Comparison of ENCODE assay signal across 9 mouse cellular contexts in genomic region chr16:18250231-18250630, GRCm38 (mm10). TPM values are rescaled to one million over a fixed set of nuclear protein-coding genes. Genes with fewer than 3 reads are reported as not detected.
DNase-seq lines count a peak whose midpoint lies in the region; ATAC-seq lines count a peak whose summit lies in the region.
"Had no signal": no experiment of that assay in that cellular context is flagged by ENCODE, and none has a peak within 500 bp of the region (broad histone marks: within the 10 kb centered on the region; RNA-seq: fewer than 3 reads in every experiment).

No protein-coding gene starts in this region.

- no peak for DNase-seq in lung, postnatal 10 days
- peak; percentile 54 for DNase-seq in forebrain, embryonic 11.5 days (ENCODE audit: low spot score)
- no peak for DNase-seq in cerebellum, postnatal 36 days
- DNase-seq in right cerebral cortex, adult 2 months (ENCODE audit: low spot score in 2 of 2): no peak
- no peak for DNase-seq in embryo, embryonic 10 days (ENCODE audit: low spot score)

- H3K9ac ChIP-seq in lung, embryonic 16.5 days (ENCODE audit: low read length): peak overlapping the region; percentile 93
- peak overlapping the region; percentile 74 for H3K9ac ChIP-seq in forebrain, embryonic 11.5 days (ENCODE audit: low read length)
- peak overlapping the region; percentile 94 for H3K9ac ChIP-seq in limb, embryonic 13.5 days
- peak overlapping the region; percentile 90; the same call in 1 of the 2 replicates for H3K9ac ChIP-seq in stomach, embryonic 14.5 days (replicated peaks; ENCODE audit: low read depth, low read length)

- no peaks in the 10 kb centered on the region for H3K9me3 ChIP-seq in lung, embryonic 16.5 days (ENCODE audit: control insufficient read depth, low read length)
- no peaks in the 10 kb centered on the region for H3K9me3 ChIP-seq in forebrain, embryonic 11.5 days (ENCODE audit: control insufficient read depth, low read length)
- no peaks in the 10 kb centered on the region for H3K9me3 ChIP-seq in limb, embryonic 13.5 days
- H3K9me3 ChIP-seq in stomach, embryonic 14.5 days (ENCODE audit: control insufficient read depth, low read depth, low read length): no peaks in the 10 kb centered on the region

- peaks cover 22% of the 10 kb centered on the region for H3K4me1 ChIP-seq in lung, embryonic 16.5 days (replicated peaks; ENCODE audit: control insufficient read depth, insufficient read depth, low read length)
- H3K4me1 ChIP-seq in forebrain, embryonic 11.5 days (replicated peaks; ENCODE audit: control insufficient read depth, insufficient read depth, low read length): peaks cover 16% of the 10 kb centered on the region
- H3K4me1 ChIP-seq in limb, embryonic 13.5 days: peaks cover 43% of the 10 kb centered on the region
- H3K4me1 ChIP-seq in stomach, embryonic 14.5 days (ENCODE audit: control insufficient read depth, insufficient read depth, low read length): peaks cover 27% of the 10 kb centered on the region

- no peak for ATAC-seq in lung, embryonic 16.5 days (ENCODE audit: low read depth)
- ATAC-seq in forebrain, embryonic 11.5 days (replicated peaks; ENCODE audit: low FRiP score): no peak
- ATAC-seq in limb, embryonic 13.5 days (ENCODE audit: low FRiP score, low read depth): no peak
- ATAC-seq in stomach, embryonic 14.5 days (ENCODE audit: insufficient number of reproducible peaks, insufficient read depth, low FRiP score, low read depth): no peak

- H3K36me3 ChIP-seq in lung, embryonic 16.5 days (ENCODE audit: control insufficient read depth, insufficient read depth, low read length): peaks cover 39% of the 10 kb centered on the region
- peaks cover 17% of the 10 kb centered on the region for H3K36me3 ChIP-seq in forebrain, embryonic 11.5 days (ENCODE audit: control insufficient read depth, insufficient read depth, low read length)
- H3K36me3 ChIP-seq in limb, embryonic 13.5 days: peaks cover 63% of the 10 kb centered on the region
- H3K36me3 ChIP-seq in stomach, embryonic 14.5 days (ENCODE audit: control insufficient read depth, insufficient read depth, low read length): peaks cover 60% of the 10 kb centered on the region

- peak overlapping the region; percentile 96 for H3K4me3 ChIP-seq in lung, embryonic 16.5 days (ENCODE audit: low read length)
- peak overlapping the region; percentile 97 for H3K4me3 ChIP-seq in forebrain, embryonic 11.5 days (ENCODE audit: low read depth, low read length)
- peak overlapping the region; percentile 94 for H3K4me3 ChIP-seq in limb, embryonic 13.5 days
- H3K4me3 ChIP-seq in stomach, embryonic 14.5 days (ENCODE audit: low read depth, low read length): peak overlapping the region; percentile 68

- H3K27me3 ChIP-seq in lung, embryonic 16.5 days (ENCODE audit: control insufficient read depth, insufficient read depth, low read depth, low read length): no peaks in the 10 kb centered on the region
- no peaks in the 10 kb centered on the region for H3K27me3 ChIP-seq in forebrain, embryonic 11.5 days (ENCODE audit: control insufficient read depth, insufficient read depth, low read length)
- no peaks in the 10 kb centered on the region for H3K27me3 ChIP-seq in limb, embryonic 13.5 days
- H3K27me3 ChIP-seq in stomach, embryonic 14.5 days (ENCODE audit: control insufficient read depth, insufficient read depth, low read length): no peaks in the 10 kb centered on the region

- no peak overlapping the region for H3K27ac ChIP-seq in lung, embryonic 16.5 days (ENCODE audit: low read length)
- no peak overlapping the region for H3K27ac ChIP-seq in forebrain, embryonic 11.5 days (ENCODE audit: low read depth, low read length)
- 0 out of 2 replicates have a peak overlapping the region, but pooled peaks have one; percentile 28 for H3K27ac ChIP-seq in limb, embryonic 13.5 days
- H3K27ac ChIP-seq in stomach, embryonic 14.5 days (ENCODE audit: low read length): no peak overlapping the region

- H3K4me2 ChIP-seq in lung, embryonic 16.5 days (ENCODE audit: low read depth, low read length): peak overlapping the region; percentile 91
- peak overlapping the region; percentile 89 for H3K4me2 ChIP-seq in forebrain, embryonic 11.5 days (ENCODE audit: low read depth, low read length, severe bottlenecking)
- H3K4me2 ChIP-seq in limb, embryonic 13.5 days (replicated peaks): peak overlapping the region; percentile 96
- peak overlapping the region; percentile 95 for H3K4me2 ChIP-seq in stomach, embryonic 14.5 days (replicated peaks; ENCODE audit: low read depth, low read length)

- WGBS in lung, embryonic 16.5 days: 56% methylated on average over 4 of the region's 4 CpGs
- 56% methylated on average over 4 of the region's 4 CpGs for WGBS in forebrain, embryonic 11.5 days
- 65% methylated on average over 4 of the region's 4 CpGs for WGBS in limb, embryonic 13.5 days
- WGBS in stomach, embryonic 14.5 days: 68% methylated on average over 4 of the region's 4 CpGs

RNA-seq across cellular contexts. Expression of gene Ranbp1, which starts 1.7 kb away (rescaled TPM):
- 459 and 514 TPM in 2 replicates for polyA plus RNA-seq in lung, embryonic 16.5 days (2015; fragmentation: Nextera tagmentation; extraction: Ambion mirVana)
- polyA plus RNA-seq in forebrain, embryonic 11.5 days (2014; fragmentation: Nextera tagmentation; extraction: Ambion mirVana): 1,172 and 1,252 TPM in 2 replicates
- polyA plus RNA-seq in limb, embryonic 13.5 days (2015; fragmentation: Nextera tagmentation; extraction: Ambion mirVana): 641 and 645 TPM in 2 replicates
- polyA plus RNA-seq in stomach, embryonic 14.5 days (2014; fragmentation: Nextera tagmentation; extraction: Ambion mirVana): 613 and 635 TPM in 2 replicates

RNA-seq across cellular contexts. Expression of gene Trmt2a, which starts 1.8 kb away (rescaled TPM):
- polyA plus RNA-seq in lung, embryonic 16.5 days (2015; fragmentation: Nextera tagmentation; extraction: Ambion mirVana): 95.2 and 106 TPM in 2 replicates
- polyA plus RNA-seq in forebrain, embryonic 11.5 days (2014; fragmentation: Nextera tagmentation; extraction: Ambion mirVana): 110 TPM in 2 replicates
- 111 and 113 TPM in 2 replicates for polyA plus RNA-seq in limb, embryonic 13.5 days (2015; fragmentation: Nextera tagmentation; extraction: Ambion mirVana)
- polyA plus RNA-seq in stomach, embryonic 14.5 days (2014; fragmentation: Nextera tagmentation; extraction: Ambion mirVana): 79.1 and 80.2 TPM in 2 replicates

RNA-seq across cellular contexts. Expression of gene Gm49776, which starts 7.9 kb away (rescaled TPM):
- polyA plus RNA-seq in lung, embryonic 16.5 days (2015; fragmentation: Nextera tagmentation; extraction: Ambion mirVana): 1.8 and 2.8 TPM in 2 replicates
- 6.2 TPM in 1 of 2 replicates, not detected in the other for polyA plus RNA-seq in forebrain, embryonic 11.5 days (2014; fragmentation: Nextera tagmentation; extraction: Ambion mirVana)
- polyA plus RNA-seq in limb, embryonic 13.5 days (2015; fragmentation: Nextera tagmentation; extraction: Ambion mirVana): 3.5 TPM in 1 of 2 replicates, not detected in the other
- polyA plus RNA-seq in stomach, embryonic 14.5 days (2014; fragmentation: Nextera tagmentation; extraction: Ambion mirVana): not detected in 2 replicates
- polyA plus RNA-seq: spleen, adult 2 months had no signal

RNA-seq across cellular contexts. Expression of gene Zdhhc8, which starts 15.3 kb away (rescaled TPM):
- 9.1 and 9.3 TPM in 2 replicates for polyA plus RNA-seq in lung, embryonic 16.5 days (2015; fragmentation: Nextera tagmentation; extraction: Ambion mirVana)
- polyA plus RNA-seq in forebrain, embryonic 11.5 days (2014; fragmentation: Nextera tagmentation; extraction: Ambion mirVana): 15.8 and 18.6 TPM in 2 replicates
- 18.7 and 21.2 TPM in 2 replicates for polyA plus RNA-seq in limb, embryonic 13.5 days (2015; fragmentation: Nextera tagmentation; extraction: Ambion mirVana)
- polyA plus RNA-seq in stomach, embryonic 14.5 days (2014; fragmentation: Nextera tagmentation; extraction: Ambion mirVana): 9.8 and 11.1 TPM in 2 replicates

RNA-seq across cellular contexts. Expression of gene Ccdc188, which starts 32.6 kb away (rescaled TPM):
- polyA plus RNA-seq in lung, embryonic 16.5 days (2015; fragmentation: Nextera tagmentation; extraction: Ambion mirVana): not detected in 2 replicates
- not detected in 2 replicates for polyA plus RNA-seq in forebrain, embryonic 11.5 days (2014; fragmentation: Nextera tagmentation; extraction: Ambion mirVana)
- polyA plus RNA-seq in limb, embryonic 13.5 days (2015; fragmentation: Nextera tagmentation; extraction: Ambion mirVana): not detected in 2 replicates
- polyA plus RNA-seq in stomach, embryonic 14.5 days (2014; fragmentation: Nextera tagmentation; extraction: Ambion mirVana): not detected in 2 replicates
- polyA plus RNA-seq: spleen, adult 2 months had no signal
